Mouse (Mus musculus) heart, postnatal 0 days (tissue): ENCODE measurements at regions not wholly inside any gene's neighbourhood (a gene's known extent, or its start where the extent isn't known, plus 50 kb on each side); places are given as distances from the start of the nearest gene placed in this dataset.

ENCODE experiments used
- ATAC-seq: fragments of 200-750 bp; cut with Nextera tagmentation; 2 replicates; pipeline ENCODE4 v1.8.0; 2017; ENCODE audit warnings: low read depth, moderate number of reproducible peaks, moderate library complexity; ENCODE audit not compliant: insufficient read depth
- DNase-seq: peaks from one replicate; pipeline ENCODE4 v3.0.0-alpha.2; 2016; ENCODE audit warnings: low spot score
- H3K27ac ChIP-seq: fragments of 300-500 bp; sonication (generic); 2 replicates; pipeline ENCODE4 v1.5.1; 2014; ENCODE audit warnings: low read depth, mild to moderate bottlenecking
- H3K27me3 ChIP-seq: fragments of 300-500 bp; sonication (generic); 2 replicates; pipeline ENCODE4 v1.6.1; 2014; ENCODE audit warnings: low read length, mixed read lengths; ENCODE audit not compliant: control insufficient read depth, insufficient read depth
- H3K36me3 ChIP-seq: fragments of 300-500 bp; sonication (generic); replicated peaks from 2 replicates; pipeline ENCODE4 v1.6.1; 2014; ENCODE audit warnings: low read length, mixed read lengths; ENCODE audit not compliant: control insufficient read depth, insufficient read depth
- H3K4me1 ChIP-seq: fragments of 300-500 bp; sonication (generic); 2 replicates; pipeline ENCODE4 v1.6.1; 2014; ENCODE audit warnings: antibody characterized with exemption; ENCODE audit not compliant: control insufficient read depth, insufficient read depth
- H3K4me2 ChIP-seq: fragments of 300-500 bp; sonication (generic); 2 replicates; pipeline ENCODE4 v1.6.1; 2014; ENCODE audit warnings: low read depth, mild to moderate bottlenecking, low read length, moderate library complexity
- H3K4me3 ChIP-seq: fragments of 300-500 bp; sonication (generic); 2 replicates; pipeline ENCODE4 v1.5.1; 2014; ENCODE audit warnings: low read depth, low read length
- H3K9ac ChIP-seq: fragments of 300-500 bp; sonication (generic); replicated peaks from 2 replicates; pipeline ENCODE4 v1.6.1; 2014; ENCODE audit warnings: low read depth, low read length, mixed read lengths
- H3K9me3 ChIP-seq: fragments of 300-500 bp; sonication (generic); replicated peaks from 2 replicates; pipeline ENCODE4 v1.6.1; 2016; ENCODE audit warnings: low read length; ENCODE audit not compliant: control insufficient read depth
- CTCF ChIP-seq: IDR thresholded peaks from 2 replicates; pipeline ENCODE4 v1.5.1; 2016; ENCODE audit warnings: antibody characterized with exemption, control low read depth, low read depth
- EP300 ChIP-seq: IDR thresholded peaks from 2 replicates; pipeline ENCODE4 v1.6.1; 2016; ENCODE audit warnings: antibody characterized with exemption, low read depth
- WGBS: fragments of 180-500 bp; shearing (Covaris S2); extraction: QIAGEN DNeasy Blood & Tissue Kit; methylation state at CpG from one replicate; pipeline ENCODE4 v1.1.7; 2014; 5-methylcytosine and 5-hydroxymethylcytosine counted together

DNA sequence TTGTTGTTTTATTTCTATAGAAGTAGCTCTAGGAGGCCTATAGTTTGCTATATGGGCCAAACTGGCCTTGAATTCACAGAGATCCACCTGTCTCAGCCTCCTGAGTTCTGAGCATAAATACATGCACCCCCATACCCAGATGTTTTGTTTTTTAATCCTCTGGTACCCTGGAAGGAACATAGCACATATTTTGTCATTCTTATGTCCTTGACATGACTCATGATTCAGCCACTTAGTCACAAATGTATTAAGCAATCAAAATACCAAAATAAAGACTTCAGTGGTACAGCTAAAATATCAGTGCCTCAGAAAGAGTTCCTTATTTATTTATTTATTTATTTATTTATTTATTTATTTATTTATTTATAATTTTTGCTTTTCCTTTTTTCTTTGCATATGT is 1428.3 kb downstream of the Gsdmc2 start:
- Histone ChIP-seq H3K9me3 (no peaks in the 10 kb centered on the region), H3K4me1 (0 out of 2 replicates have a peak, but pooled peaks cover 4% of the 10 kb centered on the region), H3K27me3 (no peaks in the 10 kb centered on the region), H3K4me3 (no peak overlapping the region), H3K9ac (no peak overlapping the region), H3K27ac (no peak overlapping the region), H3K4me2 (no peak overlapping the region), H3K36me3 (no peaks in the 10 kb centered on the region)
- no peak for ATAC-seq
- no peak for DNase-seq
- TF ChIP-seq EP300 (no peak), CTCF (no peak)

DNA sequence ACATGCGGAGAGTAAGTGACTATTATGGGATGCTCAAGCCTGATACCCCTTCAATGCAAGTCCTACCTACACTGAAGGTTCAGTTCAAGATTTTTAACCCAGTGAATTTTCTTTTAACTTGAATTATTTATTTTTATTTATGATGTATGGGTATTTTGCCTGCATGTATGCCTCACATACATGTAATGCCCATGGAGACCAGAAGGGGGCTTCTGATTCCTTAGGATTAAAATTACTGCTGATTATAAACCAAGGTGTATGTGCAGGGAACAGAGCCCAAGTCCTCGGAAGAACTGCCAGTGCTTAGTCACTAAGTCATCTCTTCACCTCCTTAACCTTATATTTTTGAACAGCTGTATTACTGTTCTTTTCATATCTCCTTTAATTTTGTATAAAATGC is 1431.3 kb downstream of the Gsdmc2 start:
- DNase-seq = no peak
- H3K4me3 ChIP-seq = no peak overlapping the region
- H3K9me3 ChIP-seq = no peaks in the 10 kb centered on the region
- no peak overlapping the region for H3K4me2 ChIP-seq
- WGBS = 97% methylated on average over 2 of the region's 2 CpGs
- ATAC-seq = no peak
- H3K27ac ChIP-seq = no peak overlapping the region
- no peak overlapping the region for H3K9ac ChIP-seq
- 0 out of 2 replicates have a peak, but pooled peaks cover 4% of the 10 kb centered on the region for H3K4me1 ChIP-seq
- TF ChIP-seq EP300 (no peak), CTCF (no peak)
- no peaks in the 10 kb centered on the region for H3K36me3 ChIP-seq
- H3K27me3 ChIP-seq = no peaks in the 10 kb centered on the region

DNA sequence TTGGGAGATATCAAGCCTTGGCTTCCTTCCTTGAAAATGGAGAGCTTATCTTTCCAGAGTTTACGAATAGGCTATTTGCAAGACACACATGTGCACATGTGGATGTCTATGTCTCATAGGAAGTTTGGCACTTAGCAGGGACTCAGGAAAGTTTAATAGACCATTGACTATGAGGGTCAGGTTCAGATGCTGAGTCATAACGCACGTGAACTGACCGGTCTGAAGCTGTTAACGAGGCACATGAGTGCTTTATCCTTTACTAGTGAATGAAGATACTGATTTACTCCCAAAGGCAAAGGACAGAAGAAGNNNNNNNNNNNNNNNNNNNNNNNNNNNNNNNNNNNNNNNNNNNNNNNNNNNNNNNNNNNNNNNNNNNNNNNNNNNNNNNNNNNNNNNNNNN is 1442.8 kb downstream of the Gsdmc2 start:
- H3K27ac ChIP-seq = no peak overlapping the region
- no peaks in the 10 kb centered on the region for H3K36me3 ChIP-seq
- no peak for ATAC-seq
- H3K27me3 ChIP-seq = no peaks in the 10 kb centered on the region
- 64% methylated on average over 5 of the region's 5 CpGs for WGBS
- no peak overlapping the region for H3K4me2 ChIP-seq
- no peaks in the 10 kb centered on the region for H3K9me3 ChIP-seq
- H3K4me1 ChIP-seq = no peaks in the 10 kb centered on the region
- no peak overlapping the region for H3K9ac ChIP-seq
- H3K4me3 ChIP-seq = no peak overlapping the region
- no peak for TF ChIP-seq EP300
- no peak for TF ChIP-seq CTCF
- DNase-seq = no peak

GRCm38 (mm10) chr15:62400984-62401609 is 1443.9 kb downstream of the Gsdmc2 start:
- H3K9me3 ChIP-seq = no peaks in the 10 kb centered on the region
- no peaks in the 10 kb centered on the region for H3K27me3 ChIP-seq
- H3K4me2 ChIP-seq = no peak overlapping the region
- H3K4me1 ChIP-seq = no peaks in the 10 kb centered on the region
- no peak for DNase-seq
- WGBS = 61% methylated on average over 4 of the region's 4 CpGs
- no peaks in the 10 kb centered on the region for H3K36me3 ChIP-seq
- TF ChIP-seq CTCF (no peak), EP300 (no peak)
- ATAC-seq = no peak
- H3K27ac ChIP-seq = no peak overlapping the region
- H3K4me3 ChIP-seq = no peak overlapping the region
- H3K9ac ChIP-seq = no peak overlapping the region

GRCm38 (mm10) chr15:62399381-62399780 is 1445.6 kb downstream of the Gsdmc2 start:
- ATAC-seq (no peak), DNase-seq (no peak)
- Histone ChIP-seq H3K9ac (no peak overlapping the region), H3K36me3 (no peaks in the 10 kb centered on the region), H3K4me1 (no peaks in the 10 kb centered on the region), H3K4me3 (no peak overlapping the region), H3K4me2 (no peak overlapping the region), H3K27ac (no peak overlapping the region), H3K9me3 (no peaks in the 10 kb centered on the region), H3K27me3 (no peaks in the 10 kb centered on the region)
- no peak for TF ChIP-seq CTCF
- no peak for TF ChIP-seq EP300
- 57% methylated on average over 1 of the region's 1 CpGs for WGBS

DNA sequence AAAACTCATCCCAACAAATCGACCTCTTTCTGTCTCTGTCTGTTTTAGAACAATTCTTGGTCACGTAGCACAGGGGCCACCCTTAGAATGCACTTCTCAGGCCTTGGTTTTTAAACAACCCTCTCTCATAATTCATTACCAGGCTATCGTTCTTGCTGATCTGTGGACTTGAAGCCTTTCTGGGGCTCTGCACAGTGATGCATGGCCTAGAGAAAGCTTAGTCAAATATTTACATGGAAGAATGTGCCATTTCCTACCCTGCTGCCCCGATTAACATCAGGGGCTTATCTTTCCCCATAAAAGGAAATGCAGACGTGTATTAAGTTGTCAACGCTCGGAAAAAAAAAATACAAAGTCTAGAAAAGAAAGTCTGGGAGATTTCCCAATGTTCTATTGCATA is 1448.0 kb downstream of the Gsdmc2 start:
- ATAC-seq = no peak
- WGBS = 64% methylated on average over 7 of the region's 7 CpGs
- Histone ChIP-seq H3K27me3 (no peaks in the 10 kb centered on the region), H3K36me3 (no peaks in the 10 kb centered on the region), H3K4me2 (no peak overlapping the region), H3K27ac (no peak overlapping the region), H3K4me3 (no peak overlapping the region), H3K9me3 (no peaks in the 10 kb centered on the region), H3K4me1 (no peaks in the 10 kb centered on the region), H3K9ac (no peak overlapping the region)
- TF ChIP-seq EP300 (no peak), CTCF (no peak)
- DNase-seq = no peak
